Mouse (Mus musculus) left cerebral cortex, postnatal 14 days (tissue): ENCODE data around the gene Gm6020. TPM values are rescaled to one million over a fixed set of nuclear protein-coding genes. Genes with fewer than 3 reads are reported as not detected.
"Not testable (repeated sequence)": the region's sequence is repeated elsewhere in the genome, so short reads cannot be mapped to it uniquely, and the experiment has no call there.

ENCODE experiments used
- DNase-seq, 2 experiments: peaks; one replicate each; pipeline ENCODE4 v3.0.0; 2021 to 2022; ENCODE audit warnings: low spot score in 2 of 2, mixed read lengths in 1 of 2
- intact Hi-C: fragments of 180-260 bp; cut with DNase I; formaldehyde crosslinking; loops from one replicate; pipeline ENCODE4 v1.15.1; 2025
- long read RNA-seq, 2 experiments: library from polyadenylated mRNA; stranded (forward); transcript quantifications; one replicate each; pipeline ENCODE4 v2.0.0; 2021
- total RNA-seq, 2 experiments: library from RNA; stranded (reverse); gene quantifications; 2 replicates each; pipeline ENCODE4 v1.2.3; 2021

The Gm6020 gene
- total RNA-seq, result not detected
- long read RNA-seq, experiment 1, result 0 reads
- long read RNA-seq, experiment 2, result 0 reads

DNA sequence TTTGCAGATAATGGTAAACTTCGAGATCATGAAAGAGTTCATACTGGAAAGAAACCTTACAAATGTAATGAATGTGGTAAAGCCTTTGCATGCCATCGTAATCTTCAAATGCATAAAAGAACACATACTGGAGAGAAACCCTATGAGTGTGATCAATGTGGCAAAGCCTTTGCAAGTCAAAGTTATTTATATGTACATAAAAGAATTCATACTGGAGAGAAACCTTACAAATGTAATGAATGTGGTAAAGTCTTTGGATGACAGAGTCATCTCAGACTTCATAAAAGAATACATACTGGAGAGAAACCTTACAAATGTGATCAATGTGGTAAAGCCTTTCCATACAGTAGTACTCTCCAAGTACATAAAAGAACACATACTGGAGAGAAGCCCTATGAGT is at the start of gene Gm6020:
Gm6020 (plus strand) TSS at position 301 of the 400 bp plus-strand sequence.
- DNase-seq, intact Hi-C loops: not testable (repeated sequence)

- intact Hi-C loops, result no loop called here
- no peak for DNase-seq
These were observed 45.0 kb upstream of the Gm6020 start for GRCm38 (mm10) chr19:61138655-61139054.

- intact Hi-C loops, result no loop called here
- peak; percentile 84 to 91 for DNase-seq
These were observed 43.1 kb upstream of the Gm6020 start, which contains the start of gene Zfp950 for GRCm38 (mm10) chr19:61140342-61141206. Gene Zfp950 (minus strand): TSS chr19:61140840.

DNA sequence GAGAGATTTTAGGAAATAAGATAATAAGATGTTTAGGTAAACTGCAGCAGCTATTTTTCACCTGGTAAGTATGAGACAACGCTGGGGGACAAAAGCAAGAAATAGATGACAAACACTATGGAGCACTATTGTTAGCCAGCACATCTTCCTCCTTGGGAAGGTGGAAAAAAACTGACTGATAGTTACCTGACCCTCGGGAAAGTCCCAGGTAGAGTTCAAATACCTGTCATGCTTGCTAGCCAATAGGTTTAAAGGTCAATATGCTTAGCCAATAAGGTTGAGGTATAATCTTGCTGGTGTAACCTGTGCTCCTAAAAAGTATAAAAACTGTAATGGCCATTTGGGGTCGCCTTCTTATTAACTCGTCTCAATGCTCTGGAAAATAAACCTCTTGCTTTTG is 42.4 kb upstream of the Gm6020 start:
- intact Hi-C loops, result no loop called here
- DNase-seq, result no peak

DNA sequence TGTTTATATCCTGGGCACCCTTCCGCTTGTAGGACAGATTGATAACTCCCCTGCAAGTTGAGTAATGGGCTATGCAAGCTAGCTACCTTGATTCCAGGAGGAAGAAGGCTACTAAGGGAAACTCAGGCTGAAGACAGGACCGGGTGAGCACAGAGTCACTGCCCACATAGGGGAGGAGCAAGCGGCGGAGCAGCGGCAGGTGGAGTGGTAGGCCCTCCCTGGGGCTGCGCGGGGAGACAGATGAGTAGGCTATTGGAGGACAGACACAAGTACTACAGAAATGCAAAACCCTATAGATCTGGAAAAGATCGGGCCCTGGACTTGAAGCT is 32.4 kb upstream of the Gm6020 start:
- intact Hi-C loops, result no loop called here
- DNase-seq, result no peak

DNA sequence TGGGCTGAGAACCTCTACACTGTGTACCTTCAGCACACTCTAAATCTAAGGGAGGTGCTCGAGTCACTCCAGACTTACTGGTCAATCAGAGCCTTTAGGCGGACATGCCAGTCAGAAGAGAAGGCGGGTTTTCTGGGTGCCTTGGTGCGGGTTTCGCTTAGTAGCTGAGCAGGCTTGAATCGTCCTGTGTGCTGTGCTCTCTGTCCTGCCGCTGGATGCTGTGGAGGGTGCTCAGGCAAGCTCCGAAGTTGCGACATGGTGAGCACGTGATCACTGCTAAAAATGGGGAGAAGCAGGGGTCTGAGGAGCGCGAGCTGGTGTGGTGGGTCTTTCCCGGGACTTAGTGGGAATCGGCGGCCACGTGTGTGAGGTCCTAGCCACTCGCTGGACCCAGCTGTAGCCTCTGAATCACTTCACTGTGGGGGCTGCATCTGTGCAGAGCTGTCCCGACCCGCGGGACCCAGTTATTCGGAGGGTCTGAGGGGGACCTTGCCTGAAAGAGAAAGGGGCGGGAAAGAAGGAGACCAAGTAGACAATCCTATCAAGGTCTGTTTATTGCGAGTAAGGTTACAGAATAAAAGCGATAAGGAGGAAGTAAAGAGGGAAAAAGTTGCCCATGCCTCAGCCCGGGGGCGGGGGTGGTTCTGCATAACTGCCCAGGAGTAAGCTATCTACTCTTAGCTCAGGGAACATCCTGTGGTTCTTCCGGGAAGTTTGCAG is 31.8 kb upstream of the Gm6020 start:
- DNase-seq, result no peak
- intact Hi-C loops, result no loop called here

DNA sequence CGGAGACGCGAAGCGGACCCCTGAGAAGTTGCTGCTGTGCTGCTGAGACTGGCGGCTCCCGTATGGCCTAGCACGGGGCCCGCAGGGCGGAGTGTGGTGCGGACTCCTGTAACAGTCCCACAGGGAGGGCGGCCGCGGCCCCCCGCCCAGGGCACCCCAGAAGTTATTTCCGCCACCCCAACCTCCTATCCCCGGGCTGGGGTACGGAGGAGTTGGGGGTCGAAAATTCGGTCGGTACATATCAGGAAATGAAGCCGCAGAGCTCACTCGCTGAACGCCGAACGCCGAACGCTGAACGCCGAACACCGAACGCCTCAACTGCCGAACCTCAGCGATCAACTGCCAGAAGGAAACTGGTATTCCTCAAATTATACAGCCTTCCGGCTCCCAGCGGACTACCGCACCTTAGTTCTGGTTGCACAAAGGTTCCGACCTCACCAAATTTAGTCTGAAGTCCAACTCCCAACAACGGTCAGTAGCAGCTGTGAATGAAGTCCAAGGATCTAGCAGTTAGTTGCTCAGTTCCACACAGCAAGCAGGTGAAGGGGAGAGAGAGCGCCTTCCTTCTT is 7.8 kb upstream of the Gm6020 start, which contains the start of gene Gm7102:
Gm7102 (minus strand) TSS at position 554 of the 569 bp plus-strand sequence.
- intact Hi-C loops, result no loop called here
- DNase-seq, result no peak

DNA sequence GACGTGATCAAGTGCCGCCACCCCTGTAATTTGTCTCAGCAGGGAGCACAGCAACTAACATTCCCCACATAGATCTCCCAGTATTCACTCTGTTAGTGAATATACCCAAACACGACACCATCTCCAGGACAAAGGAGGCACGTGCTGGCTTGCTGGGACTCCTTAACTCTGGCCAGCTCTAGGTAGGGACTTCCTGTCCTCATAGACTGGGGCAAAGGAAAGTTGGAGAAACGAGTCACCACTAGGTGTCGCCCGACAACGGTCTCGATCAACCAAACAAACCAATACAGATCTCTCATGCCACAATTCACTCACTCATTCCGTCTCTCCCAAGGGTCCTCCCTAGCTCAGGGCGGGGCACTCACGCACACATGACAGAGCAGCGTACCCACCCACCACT is 15.6 kb downstream of the Gm6020 start:
- DNase-seq, result peak; percentile 92
- intact Hi-C loops, result loop anchor here (2.0 kb wide), 1 partner anchor 67 kb away; no protein-coding TSS in a partner anchor

- intact Hi-C loops, result loop anchor here (2.0 to 10.0 kb wide), 2 partner anchors 67 to 315 kb away; partner anchors contain the start of gene Grk5
- peak in 1 of 2 experiments; percentile 4 for DNase-seq
These were observed 16.1 kb downstream of the Gm6020 start for GRCm38 (mm10) chr19:61199836-61200235.

DNA sequence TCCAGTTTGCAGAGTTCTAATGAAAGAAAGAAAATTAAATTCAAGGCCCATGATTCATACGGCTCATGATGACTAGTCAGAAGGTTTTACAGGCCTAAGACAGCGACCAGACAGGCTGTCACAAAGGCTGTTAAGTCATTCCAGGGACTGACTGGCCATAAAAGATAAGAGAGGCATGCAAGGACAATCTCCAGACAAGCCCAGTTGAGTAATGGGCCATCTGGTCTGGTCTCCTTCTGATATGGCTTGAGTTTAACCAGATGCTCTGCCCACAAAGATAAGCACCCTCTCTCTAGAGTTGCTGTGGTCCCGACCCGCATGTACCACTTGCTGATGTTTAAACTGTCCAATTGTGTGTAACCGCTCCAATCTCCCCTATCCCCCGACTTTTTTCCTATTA is 23.8 kb downstream of the Gm6020 start:
- intact Hi-C loops, result loop anchor here (10.0 kb wide), 1 partner anchor 323 kb away; the partner anchor contains the start of gene Grk5
- not testable (repeated sequence) for DNase-seq

DNA sequence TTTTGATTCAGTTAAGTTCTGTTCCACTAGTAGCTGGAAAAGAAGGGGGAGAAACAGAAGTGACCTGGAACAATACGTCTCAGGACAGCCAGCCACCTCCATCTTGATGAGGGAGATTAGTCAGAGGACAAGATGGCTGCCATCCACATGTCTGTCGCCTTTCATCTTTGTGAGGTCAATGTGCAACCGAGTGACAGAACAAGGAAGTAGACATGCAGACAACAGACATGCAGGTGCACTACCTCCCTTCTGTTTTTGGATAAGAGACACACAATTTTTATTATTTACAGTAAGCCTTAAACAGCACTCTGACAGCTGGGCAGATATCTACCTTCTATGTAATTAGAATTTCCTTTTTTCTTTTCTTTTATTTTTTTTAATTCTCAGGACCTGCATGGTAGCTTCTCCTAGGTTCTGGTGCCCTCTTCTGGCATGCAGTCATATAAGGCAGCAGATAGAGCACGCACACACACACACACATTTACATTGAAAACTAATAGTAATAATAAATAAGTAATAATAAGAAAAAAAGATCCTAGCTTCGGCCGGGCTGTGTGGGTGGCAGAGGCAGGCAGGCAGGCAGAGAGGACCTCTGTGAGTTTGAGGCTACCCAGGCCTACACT is 40.1 kb downstream of the Gm6020 start:
- intact Hi-C loops, result no loop called here
- peak in 1 of 2 experiments; percentile 14 for DNase-seq

DNA sequence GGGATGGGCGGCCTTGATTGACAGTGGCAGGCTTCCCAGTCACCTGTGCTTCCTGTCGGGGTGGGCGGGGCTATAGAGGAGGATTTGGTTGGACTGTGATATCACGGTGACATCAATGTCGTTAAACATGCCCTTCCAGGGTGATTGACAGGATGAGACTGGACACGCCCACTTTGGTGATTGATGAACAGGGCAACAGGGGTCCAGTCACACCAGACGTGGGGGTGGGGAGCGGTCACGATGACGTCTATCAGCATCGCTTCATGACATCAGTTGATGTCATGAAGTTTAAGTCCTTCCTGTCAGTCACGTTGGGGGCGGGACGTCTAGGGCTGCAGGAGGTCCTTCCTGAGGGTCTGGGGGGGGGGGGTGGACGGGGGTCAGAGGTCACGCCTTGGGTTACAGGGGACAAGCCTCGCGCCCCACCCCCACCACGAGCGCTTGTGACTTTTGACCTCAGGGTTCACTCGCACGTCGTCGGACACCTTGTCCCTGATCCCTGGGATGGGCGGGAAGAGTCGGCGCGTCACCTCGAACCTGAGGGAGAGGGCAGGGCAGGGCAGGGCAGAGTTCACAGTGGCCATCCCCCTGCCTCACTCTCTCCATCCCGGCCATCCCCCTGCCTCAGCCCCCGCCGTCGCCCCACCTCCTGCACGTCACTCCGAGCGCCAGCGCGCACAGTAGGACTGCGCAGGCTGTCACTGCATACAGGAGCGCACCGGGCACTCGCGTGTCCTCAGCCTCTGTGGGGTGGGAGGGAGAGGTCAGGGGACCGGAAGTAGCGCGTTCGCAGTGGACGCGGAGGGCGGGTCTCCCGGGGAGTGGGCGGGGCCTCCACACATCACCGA is 41.2 kb downstream of the Gm6020 start:
- intact Hi-C loops, result no loop called here
- peak; percentile 17 to 30 for DNase-seq

- intact Hi-C loops, result no loop called here
- peak; percentile 92 to 96 for DNase-seq
These were observed 42.1 kb downstream of the Gm6020 start for GRCm38 (mm10) chr19:61225526-61226400.

- intact Hi-C loops, result no loop called here
- peak; percentile 86 to 91 for DNase-seq
These were observed 42.8 kb downstream of the Gm6020 start for GRCm38 (mm10) chr19:61226401-61226927.

- peak; percentile 89 to 92 for DNase-seq
- intact Hi-C loops, result no loop called here
These were observed 43.5 kb downstream of the Gm6020 start for GRCm38 (mm10) chr19:61226928-61227854.

DNA sequence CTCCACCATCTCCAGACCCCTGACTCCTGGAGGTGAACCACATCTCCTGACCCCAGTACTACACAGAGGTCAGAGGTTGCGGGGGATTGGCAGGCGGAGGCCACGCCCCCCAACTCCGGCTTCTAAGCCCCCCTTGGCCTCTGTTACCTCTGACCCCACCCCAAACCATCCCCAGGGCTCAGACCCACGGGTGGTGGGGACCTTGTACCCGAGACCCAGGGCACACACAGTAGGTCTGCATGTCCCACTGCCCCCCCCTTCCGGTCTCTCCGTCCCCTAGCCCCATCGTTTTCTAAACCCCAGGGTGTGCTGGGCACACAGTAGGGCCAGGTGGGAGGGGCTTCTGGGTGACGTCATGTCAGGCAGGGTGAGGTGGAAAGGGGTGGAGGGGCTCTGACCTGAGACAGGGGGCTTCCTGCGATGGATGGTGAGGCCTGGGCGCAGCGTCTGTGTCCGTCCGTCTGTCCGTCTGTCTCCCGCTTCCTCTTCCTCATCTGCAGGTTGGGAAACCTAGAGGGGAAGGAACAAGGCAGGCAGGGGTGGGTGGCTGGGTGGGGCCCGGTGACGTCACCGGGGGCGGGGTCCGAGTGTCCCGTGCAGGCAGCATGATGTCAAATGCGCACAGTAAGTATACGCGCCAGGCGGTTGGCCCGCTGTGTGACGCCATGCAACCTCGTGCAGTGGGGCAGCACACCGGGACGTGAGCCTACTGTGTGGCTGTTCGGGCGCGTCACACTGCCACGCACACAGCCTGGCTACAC is 44.4 kb downstream of the Gm6020 start, which contains the start of gene Csf2ra:
Csf2ra (minus strand) TSS at position 489 of the 761 bp plus-strand sequence.
- intact Hi-C loops, result no loop called here
- peak; percentile 9 for DNase-seq
